Mouse (Mus musculus): Measurements from ENCODE around the gene Flnc. TPM values are rescaled to one million over a fixed set of nuclear protein-coding genes. Genes with fewer than 3 reads are reported as not detected.

The Flnc gene
- total RNA-seq, 2 experiments from 2014 or later: 1.1 to 1.2 TPM

DNA sequence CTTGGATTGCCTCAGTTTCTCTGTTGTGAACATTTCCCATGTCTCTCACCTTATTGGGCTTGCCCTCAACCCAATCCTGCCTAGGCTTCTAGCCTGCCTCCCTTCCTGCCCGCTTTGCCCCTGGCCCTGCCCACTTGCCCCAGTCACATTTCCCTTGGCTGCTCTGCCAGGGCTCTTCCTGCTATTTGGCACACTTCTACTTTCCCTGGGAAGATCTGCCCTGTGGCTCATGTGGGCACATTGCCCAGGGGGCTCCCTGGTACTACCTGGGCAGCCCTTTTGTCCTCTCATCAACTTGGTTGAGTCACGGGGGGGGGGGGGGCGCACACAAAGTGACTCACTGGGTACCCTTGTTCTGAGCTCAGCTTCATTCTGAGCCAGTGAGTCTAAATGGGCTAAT, 900 bp upstream of the Flnc start:
- DNase-seq: no peak

DNA sequence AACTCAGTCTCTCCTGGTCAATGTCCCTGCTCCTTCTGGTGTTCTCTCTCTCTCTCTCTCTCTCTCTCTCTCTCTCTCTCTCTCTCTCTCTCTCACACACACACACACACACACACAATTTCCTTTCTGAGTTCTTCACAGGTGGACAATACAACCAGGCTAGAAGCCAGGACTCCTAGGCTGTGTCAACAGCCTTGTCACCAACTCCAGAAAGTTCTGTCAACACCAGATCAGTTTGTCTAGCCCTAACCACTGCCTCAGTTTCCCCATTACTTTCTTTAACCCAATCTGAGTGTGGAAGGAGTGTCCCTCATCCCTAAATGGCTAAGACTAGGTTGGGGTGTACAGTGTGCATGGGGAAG, 399 bp upstream of the Flnc start:
- no peak for DNase-seq

DNA sequence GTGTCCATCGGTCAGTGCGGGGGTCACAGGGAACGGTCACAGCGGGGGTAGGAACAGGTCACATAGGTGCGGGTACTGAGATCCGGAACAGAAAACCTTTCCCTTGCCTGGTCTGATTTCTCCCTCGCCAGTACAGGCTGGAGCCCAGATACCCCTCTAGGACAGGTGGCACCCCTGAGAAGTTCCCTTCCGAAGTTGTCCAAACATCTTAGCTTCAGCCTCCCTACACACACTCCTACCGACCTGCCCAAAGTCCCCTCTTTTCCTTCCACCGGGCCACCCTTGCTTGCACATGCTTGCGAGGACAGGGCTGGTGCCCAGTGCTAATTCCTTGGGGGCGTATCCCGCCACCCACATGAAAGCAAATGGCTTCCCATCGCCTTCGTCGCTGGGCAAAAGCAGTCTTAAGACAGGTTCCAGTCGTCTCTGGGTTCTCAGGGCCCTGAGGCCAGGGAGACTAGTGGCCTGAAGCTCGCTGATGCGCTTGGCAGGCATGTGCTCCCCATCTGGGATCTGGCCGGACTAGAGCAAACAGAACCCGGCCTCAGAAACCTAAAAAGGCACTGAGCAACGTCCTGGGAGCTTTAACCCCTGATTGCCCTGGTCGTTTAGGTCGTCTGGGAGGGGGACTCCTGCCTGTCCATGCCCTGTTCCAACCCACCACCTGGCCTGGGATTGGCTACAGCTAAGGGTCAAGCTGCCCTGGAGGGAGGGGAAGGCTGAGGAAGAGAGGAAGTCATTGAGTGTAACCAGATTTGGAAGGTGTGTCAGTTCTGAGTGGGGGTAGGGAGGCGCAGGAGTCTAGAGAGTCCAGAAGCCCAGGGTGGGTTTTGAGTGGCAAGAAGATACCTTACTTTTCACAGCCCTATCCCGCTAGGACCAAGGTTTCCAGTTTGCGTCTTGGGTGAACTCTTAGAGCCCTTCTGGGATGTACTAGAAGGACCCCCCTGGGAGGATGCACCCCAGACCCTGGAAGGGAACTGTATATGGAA, 1.0 kb downstream of the Flnc start:
- DNase-seq: no peak

DNA sequence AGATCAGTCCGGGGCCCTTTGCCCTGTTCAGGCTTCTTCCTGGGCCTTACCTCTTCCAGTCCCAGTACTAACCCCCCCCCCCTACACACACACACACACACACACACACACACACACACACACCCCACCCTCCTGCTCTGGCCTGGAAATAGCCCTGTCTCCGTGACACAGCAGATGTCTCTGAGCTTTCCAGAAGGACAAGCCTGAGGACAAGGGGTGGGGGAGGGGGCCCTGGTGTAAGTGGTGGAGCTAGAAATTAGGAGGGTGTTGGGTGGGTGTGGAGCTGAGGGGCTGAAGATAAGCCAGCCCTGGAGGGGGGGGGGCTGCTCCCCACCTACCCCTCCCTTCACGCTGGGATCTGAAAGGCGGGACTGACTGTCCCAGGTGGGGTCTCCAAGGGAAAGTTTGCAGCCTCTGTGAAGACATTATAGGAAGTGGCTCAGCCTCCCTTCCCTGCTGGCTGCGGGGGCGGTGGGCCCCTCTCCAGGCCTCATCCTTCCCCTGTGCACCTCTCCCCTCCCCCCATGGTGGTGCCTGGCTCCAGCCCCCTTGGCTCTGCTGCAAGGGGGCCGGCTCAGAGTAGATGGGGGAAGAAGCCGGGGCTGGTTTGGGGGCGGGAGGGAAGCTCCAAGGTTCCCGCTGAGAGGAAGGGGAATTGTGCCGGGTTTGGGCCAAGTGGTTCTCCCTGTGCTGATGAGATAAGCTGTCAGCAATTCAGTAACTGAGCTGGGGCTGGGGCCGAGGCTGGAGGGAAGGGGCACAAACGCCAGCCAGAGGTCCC, 2.0 kb downstream of the Flnc start:
- DNase-seq: no peak

DNA sequence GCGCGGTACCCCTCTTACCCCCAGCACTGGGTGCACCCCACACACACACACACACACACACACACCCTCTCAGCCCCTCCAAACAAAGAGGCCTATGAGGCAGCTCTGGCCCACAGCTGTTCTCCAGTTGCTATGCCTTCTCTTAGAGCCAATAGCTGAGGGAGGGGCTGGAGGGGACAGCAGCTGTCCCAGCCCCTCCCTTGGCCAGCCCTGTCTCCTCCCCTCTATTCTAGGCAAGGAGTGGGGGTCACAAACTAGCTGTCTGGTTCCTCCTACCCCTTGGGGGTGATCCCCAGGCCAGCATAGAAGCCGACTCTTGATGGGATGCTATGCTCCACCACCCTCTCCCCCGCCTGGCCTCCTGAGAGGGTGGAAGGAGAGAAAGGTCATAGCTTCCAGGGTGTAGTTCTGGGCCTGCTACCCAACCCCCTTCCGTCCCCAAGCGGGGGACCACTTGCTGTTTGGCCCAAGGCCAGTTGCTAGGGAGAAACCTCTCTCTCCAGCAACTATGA, 2.9 kb downstream of the Flnc start:
- DNase-seq: no peak

DNA sequence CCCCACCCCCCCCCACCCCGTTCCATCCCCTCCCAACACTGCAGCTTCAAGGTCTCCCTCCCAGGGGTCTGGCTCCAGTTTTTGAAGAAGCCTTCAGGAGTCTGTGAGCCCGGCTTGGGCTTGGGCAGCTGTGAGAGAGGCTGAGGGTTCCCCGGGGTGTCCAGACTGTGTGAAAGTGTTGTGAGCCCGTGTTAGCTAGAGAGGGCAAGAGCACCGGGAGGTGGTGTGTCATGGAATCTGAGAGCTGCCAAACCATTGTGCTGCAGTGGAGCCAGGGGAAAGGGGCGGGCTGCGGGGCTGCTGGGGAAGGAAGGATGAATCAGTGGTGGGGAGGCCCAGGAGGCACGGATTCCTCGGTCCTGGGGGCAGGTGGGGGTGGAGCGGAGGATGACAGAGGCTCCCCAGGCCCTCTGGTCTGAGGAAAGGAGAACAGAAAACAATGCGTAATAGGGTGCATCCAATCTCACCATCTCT, 3.4 kb downstream of the Flnc start:
- DNase-seq: no peak

DNA sequence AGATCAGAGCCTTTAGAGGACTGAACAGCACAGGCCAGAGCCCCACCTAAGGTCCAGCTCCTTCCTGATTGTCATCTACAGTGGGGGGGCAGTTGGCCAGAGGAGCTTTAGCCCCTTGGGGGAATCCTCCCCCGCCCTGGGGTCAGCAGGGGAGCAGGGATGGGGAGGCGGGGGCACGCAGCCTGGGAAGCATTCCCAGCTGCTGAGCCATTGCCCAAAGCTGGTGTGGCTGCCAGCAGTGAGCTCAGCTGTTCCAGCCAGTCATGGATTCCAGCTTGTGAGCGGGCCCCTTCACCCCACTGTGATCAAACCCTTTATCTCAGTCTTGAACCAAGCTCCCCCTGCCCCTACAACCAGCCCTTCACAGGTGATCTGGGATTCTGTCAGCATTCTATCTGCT, 6.2 kb downstream of the Flnc start:
- DNase-seq: peak in 1 of 2 experiments; percentile 20

DNA sequence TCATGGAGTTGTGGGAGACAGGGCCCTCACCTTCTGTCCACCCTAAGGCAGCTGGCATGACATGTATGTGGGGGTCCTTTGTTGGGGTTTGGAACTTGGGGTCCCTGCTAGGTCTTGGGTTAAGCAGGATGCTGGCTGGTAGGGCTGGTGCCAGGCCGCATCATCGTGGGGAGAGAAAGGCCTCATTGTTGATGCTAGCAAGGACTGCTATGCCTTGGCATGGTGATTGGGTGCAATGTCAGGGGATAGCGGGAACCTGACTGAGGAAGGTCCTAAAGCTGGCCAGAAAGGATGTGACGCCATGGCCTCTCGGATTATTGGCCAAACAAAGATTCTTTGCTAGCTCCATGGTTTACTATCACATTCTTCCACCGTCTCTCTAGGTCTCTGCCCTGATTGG, 6.7 kb downstream of the Flnc start:
- DNase-seq: no peak

DNA sequence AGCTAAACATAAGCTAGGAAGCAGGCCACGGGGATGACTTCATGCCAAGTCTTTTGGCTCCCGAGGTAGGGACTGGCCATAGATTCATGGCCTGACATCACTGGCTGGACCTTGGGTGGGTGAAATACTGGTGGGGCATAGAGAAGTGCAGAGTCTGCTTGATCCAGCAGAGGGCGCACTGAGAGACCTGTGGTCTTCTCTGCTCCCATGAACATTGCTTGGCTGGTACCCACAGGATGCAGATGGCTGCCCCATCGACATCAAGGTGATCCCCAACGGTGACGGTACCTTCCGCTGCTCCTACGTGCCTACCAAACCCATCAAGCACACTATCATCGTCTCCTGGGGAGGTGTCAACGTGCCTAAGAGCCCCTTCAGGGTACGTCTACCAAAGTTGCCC, 11.7 kb downstream of the Flnc start:
- DNase-seq: no peak

DNA sequence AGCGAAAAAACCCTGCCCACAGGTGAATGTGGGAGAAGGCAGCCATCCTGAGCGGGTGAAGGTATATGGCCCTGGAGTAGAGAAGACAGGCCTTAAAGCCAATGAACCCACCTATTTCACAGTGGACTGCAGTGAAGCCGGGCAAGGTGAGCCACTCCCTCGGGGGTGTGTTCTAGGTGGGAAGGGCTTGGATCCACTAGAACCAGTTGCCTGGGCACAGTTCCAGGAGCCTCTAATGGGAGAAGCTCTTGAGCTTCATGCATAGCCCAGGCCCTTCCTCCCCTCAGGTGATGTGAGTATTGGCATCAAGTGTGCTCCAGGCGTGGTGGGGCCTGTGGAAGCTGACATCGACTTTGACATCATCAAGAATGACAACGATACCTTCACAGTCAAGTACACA, 12.3 kb downstream of the Flnc start:
- DNase-seq: no peak

DNA sequence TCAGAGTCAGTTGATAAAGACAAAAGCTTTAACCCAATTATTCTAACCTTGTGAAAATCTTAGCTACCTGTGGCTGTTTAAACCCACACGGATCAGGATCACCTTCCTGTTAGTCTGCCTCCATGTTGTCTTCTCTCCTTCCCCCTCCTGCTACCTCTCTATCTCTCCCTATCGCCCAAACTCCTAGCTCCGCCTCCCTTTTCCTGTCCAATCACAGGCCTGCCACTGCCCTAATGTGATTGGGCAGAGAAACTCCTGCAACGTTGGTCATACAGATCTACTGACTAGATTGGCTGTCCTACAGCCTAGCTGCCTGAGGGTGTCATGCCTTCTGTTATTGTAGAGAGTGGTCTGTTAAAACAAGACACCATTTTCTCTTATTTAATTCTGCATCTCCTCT, 16.8 kb downstream of the Flnc start:
- DNase-seq: no peak

DNA sequence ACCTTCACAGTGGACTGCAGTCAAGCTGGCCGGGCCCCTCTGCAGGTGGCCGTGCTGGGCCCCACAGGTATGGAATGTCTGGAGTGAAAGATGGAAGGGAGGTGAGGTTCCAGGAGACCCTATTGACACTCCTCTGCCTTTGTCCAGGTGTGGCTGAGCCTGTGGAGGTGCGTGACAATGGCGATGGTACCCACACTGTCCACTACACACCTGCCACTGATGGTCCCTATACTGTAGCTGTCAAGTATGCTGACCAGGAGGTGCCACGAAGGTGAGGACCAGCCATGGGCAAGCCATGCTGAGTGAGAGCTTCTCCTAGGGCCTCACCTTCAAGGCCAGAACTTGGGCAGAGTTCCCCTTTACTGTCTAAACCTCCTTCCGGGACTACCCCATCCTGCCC, 17.6 kb downstream of the Flnc start:
- no peak for DNase-seq

DNA sequence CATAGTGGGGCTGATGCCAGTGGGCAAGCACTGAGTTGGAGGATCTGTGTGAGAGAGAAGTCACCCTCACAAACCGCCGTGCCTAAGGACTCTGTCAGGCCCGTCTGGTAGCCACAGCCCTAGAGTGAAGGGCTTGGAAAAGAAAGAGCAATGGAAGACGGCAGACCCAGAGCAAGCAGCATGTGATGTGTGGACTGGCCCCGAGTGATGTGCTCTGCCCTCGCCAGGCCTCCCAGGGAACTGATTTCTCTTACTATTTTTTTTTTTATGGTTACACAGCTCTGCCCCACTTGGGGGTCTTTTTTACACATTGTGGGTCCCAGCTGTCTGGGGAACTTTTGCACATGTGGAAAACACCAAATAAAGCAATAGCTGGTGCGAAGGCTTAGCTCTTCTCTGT, 28.4 kb downstream of the Flnc start:
- DNase-seq: no peak

DNA sequence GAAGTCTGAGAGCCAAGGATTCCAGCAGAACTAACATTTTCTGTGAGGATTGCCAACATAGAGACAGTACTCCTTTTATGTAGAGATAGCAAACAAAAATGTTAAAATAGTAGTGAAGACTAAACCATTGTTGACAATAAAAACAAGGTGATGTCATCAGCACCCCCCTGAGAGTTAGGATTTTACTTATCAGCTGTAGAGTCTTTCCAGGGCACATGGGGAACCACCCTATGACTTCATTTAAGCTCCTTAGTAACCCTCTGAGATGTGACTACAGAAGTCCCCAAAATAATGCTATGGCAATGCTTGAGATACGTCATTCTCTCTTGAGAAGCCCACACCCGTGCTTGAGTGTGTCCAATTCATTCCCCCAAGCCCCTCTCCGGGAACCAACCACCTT, 30.3 kb downstream of the Flnc start:
- DNase-seq: no peak

DNA sequence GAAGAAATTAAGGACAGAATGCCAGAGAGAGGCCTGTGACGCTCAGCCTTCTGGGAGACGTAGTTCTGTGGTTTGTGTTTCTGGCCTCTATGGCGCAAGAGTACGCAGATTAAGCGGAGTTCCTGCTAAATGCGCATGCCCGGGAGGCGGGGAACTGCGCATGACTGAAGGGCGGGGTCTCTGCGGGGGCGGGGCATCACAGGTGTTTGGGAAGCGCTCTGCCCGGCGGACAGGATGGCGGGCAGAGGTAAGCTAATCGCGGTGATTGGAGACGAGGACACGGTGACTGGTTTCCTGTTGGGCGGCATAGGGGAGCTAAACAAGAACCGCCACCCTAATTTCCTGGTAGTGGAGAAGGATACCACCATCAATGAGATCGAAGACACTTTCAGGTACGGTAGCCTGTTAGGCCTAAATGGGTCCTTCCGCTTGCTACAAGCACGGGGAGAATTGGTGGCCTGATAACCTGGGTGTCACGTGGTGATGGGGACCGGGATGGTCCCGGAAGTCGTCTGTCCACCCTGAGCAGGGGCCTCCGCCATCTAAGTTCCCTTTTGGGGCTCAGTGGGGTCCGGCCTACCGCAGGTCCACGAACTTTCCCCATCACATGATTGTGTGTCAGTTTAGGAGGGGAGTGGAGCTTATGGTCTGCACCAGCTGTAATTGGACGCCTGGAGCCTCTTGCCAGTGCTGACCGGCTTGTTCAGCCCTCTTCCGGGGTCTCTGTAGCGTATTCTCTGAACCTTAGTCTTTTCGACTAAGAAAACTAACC, 34.7 kb downstream of the Flnc start, which contains the start of gene Atp6v1f:
Gene Atp6v1f (plus strand): TSS at position 136 of the 772 bp plus-strand sequence.
- peak; percentile 90 for DNase-seq

DNA sequence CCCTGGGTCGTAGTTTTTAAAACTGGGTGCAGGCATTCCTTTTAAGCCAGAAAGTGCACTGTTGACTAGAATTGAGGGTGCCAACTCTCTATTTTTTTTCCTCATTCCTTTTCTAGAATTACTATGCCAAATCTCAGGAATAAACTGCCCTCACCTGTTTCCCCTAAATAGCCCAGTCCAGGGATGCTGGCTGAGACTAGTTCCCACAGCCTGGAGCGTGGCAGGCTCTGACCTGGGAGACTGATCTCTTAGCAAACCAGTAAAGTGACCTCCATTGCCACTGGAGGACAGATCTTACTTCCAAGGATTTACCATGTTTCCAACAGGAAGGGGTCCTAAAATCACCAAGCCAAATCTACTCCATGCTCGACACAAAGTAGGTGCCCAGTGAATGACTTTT, 35.8 kb downstream of the Flnc start:
- no peak for DNase-seq

DNA sequence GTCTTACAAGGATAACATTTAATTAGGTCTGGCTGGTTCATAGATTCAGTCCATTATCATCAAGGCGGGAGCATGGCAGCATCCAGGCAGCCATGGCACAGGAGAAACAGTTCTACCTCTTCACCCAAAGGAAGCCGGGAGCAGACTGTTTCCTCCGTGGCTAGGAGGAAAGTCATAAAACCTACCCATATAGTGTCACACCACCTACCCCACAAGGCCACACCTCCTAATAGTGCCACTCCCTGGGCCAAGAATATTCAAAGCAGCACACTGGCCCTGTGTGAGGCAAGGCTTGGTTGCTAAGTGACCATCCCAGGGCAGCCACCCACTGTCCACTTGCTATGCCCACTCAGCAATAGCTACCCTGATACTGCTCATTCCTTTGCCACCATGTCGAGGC, 38.1 kb downstream of the Flnc start, which contains the start of gene Atp6v1fnb:
Gene Atp6v1fnb (plus strand): TSS at position 301 of the 400 bp plus-strand sequence.
- no peak for DNase-seq

DNA sequence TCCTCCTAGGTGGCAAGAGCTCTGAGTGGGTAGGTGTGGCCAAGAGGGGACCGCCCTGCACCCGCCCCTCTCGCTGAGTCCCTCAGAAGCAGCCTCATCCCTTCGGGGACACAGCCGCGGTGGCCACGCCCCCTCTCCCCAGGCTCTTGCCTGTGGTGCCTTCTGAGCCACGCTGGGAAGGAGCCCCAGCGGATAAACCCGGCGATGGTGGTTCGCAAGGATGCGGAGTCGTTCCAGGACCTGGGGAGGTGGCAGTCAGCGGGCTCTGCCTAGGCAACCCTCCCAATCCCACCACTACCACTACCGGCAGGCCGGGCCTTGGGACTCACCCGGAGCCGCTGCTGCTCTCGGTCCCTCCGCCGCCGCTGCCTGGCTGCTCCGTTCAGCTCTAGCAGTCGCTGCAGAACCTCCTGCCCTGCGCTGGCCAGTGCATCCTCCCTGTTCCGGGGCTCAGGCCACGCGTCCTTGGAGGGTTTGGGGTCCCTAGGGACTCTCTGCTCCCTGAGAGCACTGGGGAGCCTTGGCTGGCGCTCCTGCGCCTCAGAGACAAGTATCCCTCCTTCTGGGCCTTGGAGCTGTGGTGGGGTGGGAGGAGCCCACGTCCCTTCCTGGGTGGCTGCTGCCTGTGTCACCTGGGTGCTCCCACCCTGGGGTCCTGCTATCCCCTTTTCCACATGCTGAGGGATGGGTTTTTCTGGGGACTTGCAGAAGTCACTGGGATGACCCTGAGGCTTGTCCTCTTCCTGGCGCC, 41.1 kb downstream of the Flnc start:
- DNase-seq: peak; percentile 70 to 73

DNA sequence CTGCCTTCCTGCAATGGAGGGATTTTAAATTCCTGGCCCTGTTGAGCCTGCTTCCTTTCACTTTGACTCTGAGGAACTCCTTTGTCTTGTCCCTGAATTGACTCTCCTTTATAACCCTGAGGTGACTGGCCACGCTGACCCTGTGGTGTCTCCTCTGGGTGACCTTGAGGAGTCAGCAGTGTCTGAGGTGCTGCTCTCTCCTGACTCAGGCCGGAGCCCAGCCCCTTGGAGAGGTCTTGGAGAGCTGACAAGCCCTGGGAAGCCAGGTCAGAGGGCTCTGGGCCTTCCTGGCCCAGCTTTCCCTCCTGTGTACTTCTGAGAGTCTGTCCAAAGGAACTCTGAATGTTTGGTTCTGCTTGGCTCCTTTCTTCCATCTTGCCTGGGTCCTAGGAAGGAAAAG, 41.7 kb downstream of the Flnc start:
- DNase-seq: no peak

DNA sequence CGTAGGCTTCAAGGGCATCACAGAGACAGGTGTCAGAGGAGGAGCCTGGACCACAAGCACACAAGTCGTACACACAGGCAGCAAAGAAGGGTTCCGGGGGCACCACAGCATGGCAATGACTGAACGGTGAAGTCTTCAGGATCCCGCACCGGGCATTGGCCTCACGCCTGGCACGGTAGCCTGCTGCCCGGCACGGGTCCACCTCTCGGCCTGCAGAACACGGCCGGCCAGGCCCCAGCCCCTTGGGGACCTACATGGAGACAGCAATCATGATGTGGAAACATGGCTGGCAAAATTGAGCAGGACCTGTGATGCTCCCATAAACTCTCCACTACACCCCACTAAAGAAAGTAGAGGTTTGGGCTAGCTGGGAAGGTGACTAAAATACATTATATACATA, 49.6 kb downstream of the Flnc start:
- no peak for DNase-seq

DNA sequence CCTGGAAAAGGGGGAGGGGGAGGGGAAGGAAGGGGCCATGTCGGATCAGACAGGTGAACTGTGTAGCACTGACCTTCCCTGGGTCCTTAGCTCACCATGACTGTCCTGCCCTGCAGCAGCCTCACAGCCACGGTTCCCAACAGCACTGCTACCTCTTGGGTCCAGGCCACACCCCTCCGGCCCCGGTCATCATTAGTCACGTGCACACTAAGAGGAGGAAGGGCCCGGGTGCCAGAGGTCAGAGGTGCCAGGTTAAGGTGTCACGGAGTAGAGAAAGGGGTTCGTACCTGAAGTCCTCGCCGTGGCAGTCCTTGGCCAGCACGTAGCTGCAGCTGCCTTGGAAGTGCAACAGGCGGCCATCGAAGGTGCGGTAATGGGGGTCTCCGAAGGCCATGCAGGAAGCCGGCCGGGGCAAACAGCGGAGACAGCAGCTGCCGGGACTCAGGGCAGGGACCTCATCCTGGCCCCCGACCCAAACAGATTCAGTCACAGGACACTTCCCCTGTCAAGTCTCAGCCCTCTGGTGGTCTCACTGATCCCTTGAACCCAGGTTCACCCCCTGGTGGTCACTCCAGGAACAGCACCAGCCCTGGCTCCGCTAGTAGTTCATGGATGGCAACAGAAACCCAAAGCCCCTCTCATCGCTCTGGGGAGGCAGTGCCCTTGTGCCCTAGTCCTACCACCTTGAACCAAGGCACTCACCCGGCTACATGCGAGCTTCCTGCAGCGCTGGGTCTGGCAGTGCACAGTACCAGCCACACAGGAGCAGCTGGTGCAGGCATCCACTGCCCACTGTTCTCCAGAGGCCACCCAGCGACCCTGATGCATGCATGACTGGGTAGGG, 51.9 kb downstream of the Flnc start:
- peak; percentile 49 to 58 for DNase-seq

All from layer of hippocampus, postnatal 36 days (tissue).